Mouse (Mus musculus) ES-Bruce4 (cell line): ENCODE data around the gene Sbk3. TPM values are rescaled to one million over a fixed set of nuclear protein-coding genes. Genes with fewer than 3 reads are reported as not detected.

Experiments used
- H3K27ac ChIP-seq: 2 replicates; pipeline ENCODE4 v1.5.1; 2012; ENCODE audit warnings: low read length, inconsistent platforms; ENCODE audit not compliant: insufficient read depth
- H3K27me3 ChIP-seq: 2 replicates; pipeline ENCODE4 v1.6.1; 2012; ENCODE audit warnings: mild to moderate bottlenecking, low read length, inconsistent platforms; ENCODE audit not compliant: control insufficient read depth, poor library complexity, insufficient read depth, severe bottlenecking
- H3K36me3 ChIP-seq: 2 replicates; pipeline ENCODE4 v1.6.1; 2012; ENCODE audit warnings: inconsistent platforms, mild to moderate bottlenecking, low read length, moderate library complexity; ENCODE audit not compliant: control insufficient read depth, poor library complexity, insufficient read depth, severe bottlenecking
- H3K4me1 ChIP-seq: one replicate; pipeline ENCODE4 v1.8.1; 2011; ENCODE audit warnings: low read length; ENCODE audit not compliant: control insufficient read depth, insufficient read depth
- H3K4me3 ChIP-seq: 2 replicates; pipeline ENCODE4 v1.5.1; 2011; ENCODE audit warnings: low read depth, mild to moderate bottlenecking, low read length
- H3K9ac ChIP-seq: 2 replicates; pipeline ENCODE4 v1.6.1; 2012; ENCODE audit warnings: low read depth, mild to moderate bottlenecking, inconsistent platforms; ENCODE audit not compliant: poor library complexity, severe bottlenecking
- H3K9me3 ChIP-seq: replicated peaks from 2 replicates; pipeline ENCODE4 v1.6.1; 2012; ENCODE audit warnings: mild to moderate bottlenecking, low read length, inconsistent platforms; ENCODE audit not compliant: control insufficient read depth, poor library complexity, insufficient read depth, severe bottlenecking
- CTCF ChIP-seq: IDR thresholded peaks from one replicate; pipeline ENCODE4 v1.8.1; 2011; ENCODE audit warnings: low read depth, low read length
- EP300 ChIP-seq: IDR thresholded peaks from 2 replicates; pipeline ENCODE4 v1.6.1; 2011; ENCODE audit warnings: low read depth, low read length; ENCODE audit not compliant: insufficient read depth
- POLR2A ChIP-seq: IDR thresholded peaks from one replicate; pipeline ENCODE4 v1.8.1; 2011; ENCODE audit warnings: low read length; ENCODE audit not compliant: insufficient read depth
- polyA plus RNA-seq: library from polyadenylated mRNA; stranded (reverse); fragments of >200 nt; gene quantifications from 2 replicates; pipeline ENCODE4 v1.2.4, GENCODE M21; 2011; ENCODE audit warnings: low read depth; ENCODE audit not compliant: missing spikeins, insufficient read depth, insufficient read length

Sbk3 gene
- polyA plus RNA-seq, 1 experiment, result 0.25 TPM

DNA sequence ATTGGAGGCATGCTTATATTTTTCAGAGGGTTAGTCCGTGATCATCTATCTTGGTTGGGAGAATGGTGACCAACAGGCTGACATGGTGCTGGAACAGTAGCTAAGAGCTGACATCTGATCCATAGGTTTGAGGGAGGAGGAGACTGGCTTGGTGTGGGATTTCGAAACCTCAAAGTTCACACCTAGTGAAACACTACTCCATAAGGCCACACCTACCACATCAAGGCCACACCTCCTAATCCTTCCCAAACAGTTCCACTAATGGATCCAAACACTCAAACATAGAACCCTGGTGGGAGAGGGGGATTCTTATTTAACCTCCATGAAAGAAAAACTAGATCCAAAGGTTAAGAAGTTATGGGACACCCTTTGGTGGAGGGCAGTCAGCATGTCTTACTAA is 46.0 kb upstream of the Sbk3 start:
- Histone ChIP-seq H3K27ac (no peak overlapping the region), H3K4me3 (no peak overlapping the region), H3K4me1 (peaks cover 3% of the 10 kb centered on the region), H3K27me3 (no peaks in the 10 kb centered on the region), H3K36me3 (peaks cover 2% of the 10 kb centered on the region; the same call in 1 of the 2 replicates), H3K9me3 (no peaks in the 10 kb centered on the region), H3K9ac (no peak overlapping the region)
- TF ChIP-seq CTCF, result no peak
- TF ChIP-seq EP300, result no peak
- TF ChIP-seq POLR2A, result no peak

GRCm38 (mm10) chr7:5016057-5016456 is 45.1 kb upstream of the Sbk3 start:
- Histone ChIP-seq H3K4me1 (peaks cover 9% of the 10 kb centered on the region), H3K36me3 (peaks cover 11% of the 10 kb centered on the region), H3K9me3 (no peaks in the 10 kb centered on the region), H3K27me3 (no peaks in the 10 kb centered on the region), H3K9ac (peak overlapping the region; percentile 91), H3K27ac (peak overlapping the region; percentile 35), H3K4me3 (peak overlapping the region; percentile 50)
- no peak for TF ChIP-seq CTCF
- no peak for TF ChIP-seq POLR2A
- no peak for TF ChIP-seq EP300

DNA sequence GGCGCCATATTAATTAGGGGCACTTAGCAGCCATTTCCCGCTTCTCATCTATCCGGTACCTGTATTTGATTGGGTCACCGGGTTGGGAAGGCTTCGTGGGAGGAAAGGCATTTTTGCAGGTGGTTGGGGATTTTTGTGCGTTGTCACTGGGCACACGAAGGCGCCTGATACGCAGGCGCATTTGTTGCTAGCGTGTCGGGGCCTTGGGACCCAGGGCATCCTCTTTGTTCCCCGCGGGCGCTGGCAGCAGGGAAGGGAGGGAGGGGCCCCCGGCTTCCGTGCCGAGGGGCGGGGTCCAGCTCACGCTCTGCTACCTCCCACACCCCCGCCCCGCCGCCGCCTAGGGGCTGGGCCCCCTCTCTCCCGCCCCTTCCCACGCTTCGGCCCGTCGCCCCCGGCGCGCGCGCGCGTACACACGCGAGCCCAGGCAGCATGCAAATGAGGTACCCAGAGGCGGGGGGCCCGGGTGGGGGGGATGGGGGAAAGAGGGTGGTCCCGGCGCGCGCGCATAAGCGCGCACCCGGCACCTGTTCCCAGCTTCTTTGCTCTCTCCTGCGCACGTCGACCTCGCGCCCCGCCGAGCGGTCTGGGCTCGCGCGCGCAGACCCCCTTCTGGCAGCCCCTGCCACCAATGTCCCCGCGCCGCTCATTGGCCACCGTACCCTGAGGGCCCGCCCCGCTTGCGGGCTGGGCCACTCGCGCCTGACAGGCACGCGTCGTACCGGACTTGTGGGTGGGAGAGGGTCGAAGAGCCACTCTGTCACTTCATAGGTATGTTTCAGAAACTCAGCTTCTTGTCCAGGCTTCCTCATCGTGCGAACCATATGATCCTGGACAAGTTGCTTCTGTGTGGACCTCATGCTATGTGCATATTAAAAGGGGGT is 44.4 kb upstream of the Sbk3 start, which contains the start of gene Gm44973:
Gene Gm44973, plus strand, starts transcription at position 379 of the 884 bp plus-strand sequence.
- Histone ChIP-seq H3K4me3 (peak within 1 kb of the TSS; percentile 92), H3K36me3 (peaks cover 18% of the 10 kb centered on the region), H3K4me1 (peaks cover 9% of the 10 kb centered on the region), H3K27ac (peak within 1 kb of the TSS; percentile 94), H3K27me3 (no peaks in the 10 kb centered on the region), H3K9me3 (no peaks in the 10 kb centered on the region), H3K9ac (peak within 1 kb of the TSS; percentile 91)
- TF ChIP-seq POLR2A (peak; percentile 30), EP300 (no peak)

- H3K36me3 ChIP-seq, result peaks cover 22% of the 10 kb centered on the region
Measured at GRCm38 (mm10) chr7:5014251-5015117, 43.5 kb upstream of the Sbk3 start, which contains the start of the genes Zfp524 and Fiz1. TSS of gene Zfp524 (plus strand) at chr7:5014415. TSS of gene Fiz1 (minus strand) at chr7:5014697.

GRCm38 (mm10) chr7:5012681-5013513 is 41.9 kb upstream of the Sbk3 start:
- Histone ChIP-seq H3K9me3 (no peaks in the 10 kb centered on the region), H3K4me1 (peaks cover 6% of the 10 kb centered on the region), H3K4me3 (peak overlapping the region; percentile 63), H3K27ac (peak overlapping the region; percentile 93), H3K9ac (peak overlapping the region; percentile 91), H3K36me3 (peaks cover 25% of the 10 kb centered on the region), H3K27me3 (no peaks in the 10 kb centered on the region)
- no peak for TF ChIP-seq CTCF
- peak; percentile 59 for TF ChIP-seq POLR2A

More at GRCm38 (mm10) chr7:5014251-5015117, 43.5 kb upstream of the Sbk3 start, which contains the start of the genes Zfp524 and Fiz1:
- TF ChIP-seq CTCF (no peak), EP300 (no peak), POLR2A (no peak)
- Histone ChIP-seq H3K27ac (peak within 1 kb of the TSS; percentile 94), H3K4me1 (peaks cover 9% of the 10 kb centered on the region), H3K4me3 (peak within 1 kb of the TSS; percentile 92), H3K9ac (peak within 1 kb of the TSS; percentile 91), H3K27me3 (no peaks in the 10 kb centered on the region), H3K9me3 (no peaks in the 10 kb centered on the region)
